Mouse (Mus musculus) kidney, postnatal 4 days (tissue): ENCODE measurements around the gene Gm9945.

Experiments used
- DNase-seq, 2 experiments: peaks; one replicate each; pipeline ENCODE4 v3.0.0; 2021; ENCODE audit warnings: mixed read lengths in 2 of 2

Gene Gm9945

DNA sequence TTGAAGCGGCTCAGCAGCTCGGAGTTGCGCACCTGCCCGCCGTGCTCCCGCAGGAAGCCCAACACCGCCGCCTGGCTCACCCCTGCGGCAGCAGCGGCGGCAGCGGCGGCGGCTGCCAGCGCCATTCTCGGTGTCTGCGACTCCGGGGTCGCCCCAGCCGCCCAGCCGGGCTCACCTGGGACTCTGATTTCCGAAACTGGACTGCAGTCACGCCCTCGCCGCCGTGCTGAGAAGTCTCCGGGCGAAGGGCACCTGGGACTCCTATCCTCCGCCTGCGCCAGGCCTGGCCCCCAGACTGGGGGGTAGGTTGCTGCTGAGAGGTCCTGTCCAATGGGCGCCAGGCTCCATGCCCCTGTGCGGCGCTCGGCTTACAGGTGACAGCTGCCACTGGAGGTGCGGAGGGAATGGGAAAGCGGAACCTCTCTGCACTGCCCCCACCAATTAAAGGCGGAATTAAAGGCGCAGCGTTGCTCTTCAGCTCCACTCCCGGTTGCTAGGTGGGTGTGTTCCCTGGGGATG is at the start of gene Gm9945, which contains the start of gene Sowaha:
Gm9945 (plus strand) TSS at position 384 of the 519 bp plus-strand sequence.
Sowaha (minus strand) TSS at position 492 of the 519 bp plus-strand sequence.
- DNase-seq, result peak; percentile 47 to 68

GRCm38 (mm10) chr11:53430300-53430669 is 49.7 kb upstream of the Gm9945 start:
- no peak for DNase-seq

DNA sequence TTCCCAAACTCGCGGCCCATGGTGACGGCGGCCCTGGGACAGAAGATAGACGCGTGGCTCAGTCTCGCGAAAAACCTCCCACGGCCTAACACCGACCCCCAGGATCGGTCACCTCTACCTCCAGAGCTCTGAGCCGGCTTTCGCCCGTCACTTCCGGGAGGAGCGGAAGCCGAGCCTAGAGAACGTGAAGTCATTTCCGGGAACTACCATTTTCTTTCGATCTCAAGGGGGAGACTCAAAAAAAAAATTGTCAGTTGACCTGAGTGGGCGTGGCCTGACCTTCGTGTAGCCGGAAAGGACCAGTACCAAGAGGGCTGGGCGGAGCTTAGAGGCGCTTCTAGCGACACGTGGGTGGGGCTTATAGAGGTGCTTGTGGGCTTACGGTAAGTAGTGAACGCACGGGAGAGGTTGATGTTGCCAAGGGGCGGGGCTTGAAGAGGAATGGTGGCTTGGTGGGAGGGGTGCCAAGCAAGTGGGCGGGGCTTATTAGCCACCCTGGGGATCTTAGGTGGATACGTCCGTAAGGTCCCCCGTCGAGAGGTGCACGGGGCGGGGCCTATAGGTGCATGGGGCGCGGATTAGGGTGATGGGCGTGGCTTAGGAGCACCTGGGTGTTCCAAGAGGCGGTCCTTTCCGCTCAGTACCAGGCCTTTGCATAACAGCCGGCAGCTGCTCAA is 49.2 kb upstream of the Gm9945 start, which contains the start of the genes Uqcrq and Gdf9:
Uqcrq (minus strand) TSS at position 162 of the 677 bp plus-strand sequence.
Gdf9 (plus strand) TSS at position 354 of the 677 bp plus-strand sequence.
- DNase-seq, result peak; percentile 98 to 99

DNA sequence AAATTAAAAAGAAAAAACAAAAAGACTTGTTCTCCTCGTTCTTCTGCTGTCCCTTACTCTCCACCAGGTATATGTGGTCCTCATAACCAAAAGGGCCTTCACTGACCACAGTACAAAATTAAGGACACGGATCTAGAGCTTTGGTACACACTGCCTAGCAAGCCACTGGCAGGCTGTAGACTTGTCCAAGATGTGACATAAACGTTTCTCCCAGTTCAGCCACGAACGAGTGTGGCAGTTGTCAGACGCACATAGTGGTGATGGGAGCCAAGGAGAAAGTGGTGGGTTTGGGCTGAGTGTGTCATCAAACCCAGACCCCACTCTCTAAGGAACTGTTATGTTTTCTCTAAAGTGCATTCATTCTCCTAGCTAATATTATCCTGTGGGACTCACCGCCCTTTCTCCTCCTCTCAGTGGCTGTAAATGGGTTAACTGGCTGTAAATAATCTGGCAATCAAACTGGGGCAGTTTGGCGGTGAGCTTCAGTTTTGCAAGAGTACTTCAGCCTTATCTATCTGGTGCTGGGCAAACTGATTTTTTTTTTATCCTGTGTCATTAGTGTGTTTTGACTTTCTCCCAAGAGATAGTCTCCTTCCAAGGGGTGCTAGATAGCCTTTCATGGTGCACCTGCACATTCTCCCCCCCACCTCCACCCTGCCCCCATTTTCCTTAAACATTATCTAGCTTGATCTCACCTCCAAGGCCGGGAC is 48.5 kb upstream of the Gm9945 start:
- no peak for DNase-seq

DNA sequence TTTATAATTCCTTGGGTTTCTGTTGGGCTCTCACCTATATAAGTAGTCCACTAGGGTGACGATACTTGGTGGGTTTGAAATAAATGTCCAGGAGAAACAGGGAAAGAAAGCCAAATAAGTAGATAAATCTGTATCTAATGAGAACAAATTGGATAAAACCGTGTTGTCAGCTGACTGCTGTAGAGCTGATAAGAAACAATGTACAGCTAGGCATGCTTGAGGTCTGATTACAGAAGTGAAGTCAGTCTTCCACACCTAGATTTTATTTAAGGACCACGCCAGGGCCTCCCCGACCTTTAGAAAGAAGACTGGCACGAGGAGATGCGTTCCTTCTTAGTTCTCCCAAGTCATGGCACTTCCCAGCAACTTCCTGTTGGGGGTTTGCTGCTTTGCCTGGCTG is 46.9 kb upstream of the Gm9945 start:
- no peak for DNase-seq

GRCm38 (mm10) chr11:53435504-53435903 is 44.5 kb upstream of the Gm9945 start:
- DNase-seq, result no peak

GRCm38 (mm10) chr11:53436338-53436737 is 43.6 kb upstream of the Gm9945 start:
- DNase-seq, result no peak

DNA sequence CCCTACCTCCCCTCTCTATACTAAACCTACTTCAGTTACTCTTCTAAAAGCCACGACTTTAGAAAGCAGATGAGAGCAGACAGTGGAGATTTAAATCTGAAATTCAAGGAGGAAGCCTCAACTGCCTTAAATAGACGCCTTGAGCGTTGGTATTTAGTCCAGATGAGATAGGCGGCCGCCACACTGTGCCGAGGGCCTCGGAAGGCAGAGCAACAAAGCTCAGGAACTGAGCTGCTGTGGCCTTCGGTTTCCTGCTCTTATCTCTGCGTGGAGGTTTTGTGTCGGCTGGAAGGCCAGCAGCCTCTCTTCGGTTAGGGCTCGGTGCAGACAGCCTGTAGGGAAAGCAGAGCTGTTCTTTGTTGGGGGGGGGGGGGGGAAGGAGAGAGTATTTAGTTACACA is 38.0 kb upstream of the Gm9945 start:
- DNase-seq, result no peak

DNA sequence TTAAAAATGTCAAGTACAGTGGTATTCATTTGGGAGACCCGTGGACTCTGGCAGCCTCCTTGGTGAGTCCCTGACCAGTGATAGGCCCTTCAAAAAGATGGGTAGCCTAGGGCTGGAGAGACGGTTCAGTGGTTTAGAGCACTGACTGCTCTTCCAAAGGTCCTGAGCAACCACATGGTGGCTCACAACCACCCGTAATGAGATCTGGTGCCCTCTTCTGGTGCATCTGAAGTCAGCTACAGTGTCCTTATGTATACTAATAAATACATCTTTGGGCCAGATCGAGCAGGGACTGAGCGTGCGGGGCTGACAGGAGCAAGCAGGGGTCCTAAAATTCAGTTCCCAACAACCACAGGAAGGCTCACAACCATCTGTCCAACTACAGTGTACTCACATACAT is 36.1 kb upstream of the Gm9945 start:
- peak; percentile 44 to 53 for DNase-seq

- no peak for DNase-seq
Observed at GRCm38 (mm10) chr11:53445562-53445961, 34.4 kb upstream of the Gm9945 start.

GRCm38 (mm10) chr11:53446183-53446582 is 33.8 kb upstream of the Gm9945 start:
- no peak for DNase-seq

- no peak for DNase-seq
Observed at GRCm38 (mm10) chr11:53447996-53448395, 32.0 kb upstream of the Gm9945 start.

DNA sequence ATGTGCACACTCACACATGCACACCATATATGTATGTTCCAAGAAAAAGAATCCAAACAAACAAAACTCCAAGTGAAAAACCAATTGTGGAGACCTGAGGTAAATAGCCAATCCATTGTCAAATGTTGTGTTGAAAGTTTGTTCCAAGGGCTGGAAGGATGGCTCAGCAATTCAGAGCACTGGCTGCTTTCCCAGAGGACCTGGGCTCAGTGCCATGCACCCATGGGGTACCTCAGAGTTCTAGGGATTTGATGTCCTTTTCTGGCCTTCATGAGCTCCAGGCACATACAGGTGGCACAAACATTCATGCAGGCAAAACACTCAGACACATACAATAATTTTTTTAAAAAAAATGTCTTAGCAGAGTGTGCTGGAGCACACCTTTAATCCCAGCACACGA is 31.4 kb upstream of the Gm9945 start:
- no peak for DNase-seq

DNA sequence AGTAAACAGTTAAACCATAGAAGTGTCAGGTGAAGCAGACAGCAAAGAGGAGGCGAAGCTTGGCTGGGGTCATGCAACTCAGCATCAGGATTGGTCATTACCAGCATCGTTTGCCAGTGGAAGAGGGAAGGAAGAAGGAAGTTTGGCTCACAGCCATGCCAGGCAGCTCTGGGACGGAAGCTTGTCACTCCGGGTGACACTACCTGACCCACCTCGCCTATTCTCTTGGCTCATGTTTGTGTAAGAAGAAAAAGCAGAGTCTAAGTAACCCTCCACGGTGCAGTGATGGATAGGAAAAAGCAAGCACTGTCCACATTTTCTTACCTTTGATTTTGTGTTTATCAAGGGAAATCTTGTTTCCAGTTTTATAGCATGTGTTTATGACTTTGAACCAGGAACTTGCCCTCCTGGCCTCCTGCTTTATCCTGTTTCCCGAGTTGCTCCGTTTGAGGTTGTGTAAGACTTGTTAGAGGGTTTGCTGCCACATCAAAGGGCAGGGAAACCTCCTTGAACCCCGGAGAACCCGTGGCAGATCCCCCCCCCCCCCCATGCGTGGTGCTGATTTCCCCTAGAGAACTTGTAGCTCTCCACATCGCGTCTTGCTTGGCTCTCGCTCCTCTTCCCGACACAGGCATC is 29.8 kb upstream of the Gm9945 start:
- peak in 1 of 2 experiments; percentile 11 for DNase-seq

DNA sequence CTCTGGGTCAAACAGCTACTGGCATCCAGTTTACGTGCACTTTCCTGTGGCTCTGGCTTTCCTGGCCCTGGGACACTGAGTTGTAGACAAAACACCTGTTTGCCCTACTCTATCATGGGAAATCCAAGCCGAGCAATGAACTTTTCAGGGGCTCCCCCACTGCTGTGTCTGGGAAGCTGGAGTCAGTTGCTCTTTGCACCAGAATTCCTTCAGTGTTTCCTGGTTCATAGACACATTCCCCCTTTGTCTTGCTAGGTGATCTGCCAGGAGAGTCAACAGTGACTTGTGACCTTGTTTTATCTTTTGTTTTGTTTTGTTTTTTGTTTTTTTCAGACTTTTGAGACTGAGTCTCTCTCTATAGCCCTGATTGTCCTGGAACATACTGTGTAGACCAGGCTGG is 28.6 kb upstream of the Gm9945 start:
- DNase-seq, result no peak

- no peak for DNase-seq
Observed at GRCm38 (mm10) chr11:53452396-53452795, 27.6 kb upstream of the Gm9945 start.

- DNase-seq, result no peak
Observed at GRCm38 (mm10) chr11:53453031-53453430, 26.9 kb upstream of the Gm9945 start.

GRCm38 (mm10) chr11:53456474-53457371 is 23.2 kb upstream of the Gm9945 start, which contains the start of the genes Gm10447 and Shroom1:
Gm10447 (minus strand) TSS chr11:53457110.
Shroom1 (plus strand) TSS chr11:53457205.
- peak; percentile 70 to 81 for DNase-seq

- peak; percentile 27 to 55 for DNase-seq
Observed at GRCm38 (mm10) chr11:53457372-53457954, 22.5 kb upstream of the Gm9945 start.

DNA sequence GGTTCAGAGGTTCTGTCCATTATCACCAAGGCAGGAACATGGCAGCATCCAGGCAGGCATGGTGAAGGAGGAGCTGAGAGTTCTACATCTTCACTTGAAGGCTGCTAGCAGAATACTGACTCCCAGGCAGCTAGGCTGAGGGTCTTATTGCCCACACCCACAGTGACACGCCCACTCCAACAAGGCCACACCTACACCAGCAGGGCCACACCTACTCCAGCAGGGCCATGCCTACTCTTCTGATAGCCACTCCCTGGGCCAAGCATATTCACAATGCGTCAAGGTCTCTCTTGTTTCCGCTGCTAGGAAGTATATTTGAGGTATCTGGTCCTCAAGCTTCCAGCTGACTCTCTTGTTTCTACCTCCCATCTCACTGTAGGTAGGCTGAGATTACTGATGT is 21.0 kb upstream of the Gm9945 start:
- no peak for DNase-seq

DNA sequence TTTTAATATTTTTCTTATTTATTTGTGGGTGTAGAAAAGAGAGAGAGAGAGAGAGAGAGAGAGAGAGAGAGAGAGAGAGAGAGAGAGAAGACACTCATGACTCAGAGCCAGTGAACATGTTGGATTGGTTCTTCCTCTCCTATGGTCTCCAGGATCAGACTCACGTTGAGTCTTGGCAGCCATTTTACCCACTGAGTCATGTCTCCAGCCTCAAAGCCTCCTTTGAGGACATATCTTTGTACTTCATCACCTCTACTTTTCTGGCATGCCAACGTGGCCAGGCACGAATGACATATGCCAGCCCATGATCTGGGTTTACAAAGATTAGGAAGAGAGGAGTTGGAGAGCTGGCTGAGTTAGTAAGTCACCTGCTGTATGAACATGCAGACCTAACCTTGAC is 19.8 kb upstream of the Gm9945 start:
- no peak for DNase-seq

DNA sequence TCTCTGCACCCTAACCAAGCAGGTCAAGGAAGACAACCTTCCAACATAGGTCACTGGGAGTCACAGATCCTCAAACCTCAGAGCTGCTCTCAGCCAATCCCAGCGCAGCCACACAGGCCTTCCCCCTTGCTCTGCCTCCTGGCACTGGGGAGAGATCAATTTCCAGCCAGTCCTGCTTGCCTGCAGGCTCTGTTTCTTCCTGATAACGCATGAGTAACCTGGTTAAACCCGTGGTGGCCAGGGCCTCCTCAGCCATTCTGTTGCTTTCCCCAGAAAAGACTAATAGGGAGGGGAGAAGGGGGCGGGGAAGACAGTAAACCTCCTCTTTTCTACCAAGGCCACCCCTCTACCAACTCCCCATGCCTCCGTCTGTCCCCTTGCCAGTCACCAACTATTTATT is 18.2 kb upstream of the Gm9945 start:
- DNase-seq, result no peak
